Mouse (Mus musculus): ENCODE measurements around the gene Nkain1.

The Nkain1 gene

DNA sequence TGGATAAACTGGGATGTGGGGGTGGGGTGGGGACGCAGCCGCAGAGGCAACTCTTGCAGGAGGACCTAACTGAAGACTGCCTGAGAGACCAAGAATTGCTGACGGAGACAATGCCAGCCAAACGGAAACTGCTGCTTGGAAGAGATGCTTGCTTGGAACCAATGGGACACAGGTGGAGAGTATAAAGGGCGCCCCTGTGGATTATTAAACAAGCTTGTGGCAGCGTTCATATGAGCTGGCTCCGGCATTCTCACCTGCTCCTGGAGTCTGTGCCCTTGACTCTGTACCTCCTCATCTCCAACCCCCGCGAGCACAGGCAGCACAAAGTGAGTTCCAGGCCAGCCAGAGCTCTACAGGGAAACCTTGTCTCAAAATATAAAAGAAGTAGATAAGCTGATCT is 23.5 kb downstream of the Nkain1 start:
- no peak for DNase-seq (ENCODE audit: low spot score)

DNA sequence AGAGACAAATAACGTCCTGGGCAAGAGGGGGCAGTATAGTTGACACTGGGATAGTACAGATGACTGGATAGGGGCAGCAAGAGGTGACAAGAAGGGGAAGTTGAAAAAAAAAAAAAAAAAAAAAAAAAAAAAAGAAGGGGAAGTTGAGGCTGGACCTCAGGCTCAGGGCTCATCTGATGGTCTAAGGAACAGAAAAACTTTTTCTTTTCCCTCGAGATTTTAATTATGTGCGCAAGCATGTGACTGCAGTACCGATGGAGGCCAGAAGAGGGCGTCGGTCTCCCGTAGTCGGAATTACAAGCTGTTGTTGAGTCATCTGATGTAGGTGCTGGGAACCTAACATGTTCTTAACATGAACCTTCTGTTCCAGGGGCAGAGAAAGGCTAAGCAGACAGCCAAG is 24.8 kb downstream of the Nkain1 start:
- no peak for DNase-seq (ENCODE audit: low spot score)

DNA sequence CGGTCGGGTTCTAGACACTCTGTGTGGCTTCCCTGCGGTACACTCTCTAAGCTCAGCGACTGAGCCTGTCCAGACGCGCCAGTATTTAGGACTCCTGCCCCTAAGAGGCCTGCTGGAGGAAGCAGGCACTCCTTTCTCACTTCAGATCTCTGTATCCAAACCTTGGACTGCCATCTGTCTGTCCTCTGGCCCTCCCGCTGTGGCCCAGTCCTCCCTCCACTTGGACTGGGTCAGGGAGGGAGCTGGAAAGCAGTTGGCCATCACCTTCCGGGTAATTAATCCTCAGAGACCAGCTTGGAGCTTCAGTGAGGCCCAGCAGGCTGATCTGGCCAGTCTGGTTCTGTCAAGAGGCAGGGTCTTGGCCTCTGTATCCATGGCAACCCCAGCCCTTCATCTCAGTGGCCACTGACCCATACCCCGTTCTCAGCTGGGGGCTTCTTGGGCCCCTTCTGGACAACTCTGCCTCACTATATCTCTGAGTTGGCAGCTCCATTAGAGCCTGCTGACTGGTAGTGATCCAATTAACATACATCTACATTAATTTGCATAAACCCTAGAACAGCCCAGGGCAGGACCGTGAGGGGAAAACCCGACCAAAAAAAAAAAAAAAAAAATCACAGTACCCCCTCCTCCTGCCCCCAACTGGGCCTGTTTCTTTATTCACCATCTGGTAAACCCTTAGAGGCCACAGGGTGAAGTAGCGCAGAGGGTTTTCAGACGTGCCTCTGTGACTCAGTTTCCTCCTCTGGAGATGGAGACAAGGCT is 27.0 kb downstream of the Nkain1 start:
- DNase-seq (ENCODE audit: low spot score), result no peak

- no peak for DNase-seq (ENCODE audit: low spot score)
These were observed 29.6 kb downstream of the Nkain1 start for GRCm38 (mm10) chr4:130544392-130544791.

DNA sequence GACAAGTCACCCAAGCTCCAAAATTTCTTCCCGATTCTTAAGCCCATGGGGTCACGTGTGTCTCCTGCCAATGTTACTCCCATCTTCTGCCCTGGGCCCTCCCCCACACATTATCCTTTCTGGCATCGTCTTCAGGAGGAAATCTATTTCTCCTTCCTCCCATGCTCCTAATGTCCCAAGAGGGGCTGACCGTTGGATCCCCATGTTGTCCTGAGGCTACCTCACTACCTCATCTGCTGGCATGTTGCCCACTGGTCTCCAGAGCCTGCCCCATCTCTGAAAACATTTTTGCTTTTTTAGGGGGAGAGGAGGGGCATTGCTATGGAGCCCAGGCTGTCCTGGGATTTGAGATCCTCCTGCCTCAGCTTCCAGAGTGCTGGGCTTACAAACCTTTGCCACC is 30.9 kb downstream of the Nkain1 start:
- no peak for DNase-seq (ENCODE audit: low spot score)

- no peak for DNase-seq (ENCODE audit: low spot score)
These were observed 33.1 kb downstream of the Nkain1 start for GRCm38 (mm10) chr4:130540831-130541230.

DNA sequence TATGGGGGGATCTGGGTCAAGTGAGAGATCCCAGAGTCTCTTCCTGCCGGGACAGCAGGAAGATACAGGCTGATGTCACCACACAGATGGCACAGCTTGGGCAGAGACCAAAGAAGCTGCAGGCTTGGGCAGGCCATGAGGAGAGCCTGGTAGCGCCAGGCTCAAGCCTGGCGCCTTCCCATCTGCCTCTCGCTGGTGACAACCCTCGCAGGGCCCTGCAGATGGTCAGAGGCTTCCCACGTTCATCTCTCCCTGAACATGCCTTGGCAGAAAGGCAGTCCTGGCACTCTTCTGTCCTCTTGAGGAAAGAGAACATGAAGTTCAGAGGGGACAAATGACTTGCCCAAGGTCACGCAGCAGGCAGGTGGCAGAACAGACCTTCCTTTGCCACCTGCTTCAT is 34.3 kb downstream of the Nkain1 start:
- no peak for DNase-seq (ENCODE audit: low spot score)

DNA sequence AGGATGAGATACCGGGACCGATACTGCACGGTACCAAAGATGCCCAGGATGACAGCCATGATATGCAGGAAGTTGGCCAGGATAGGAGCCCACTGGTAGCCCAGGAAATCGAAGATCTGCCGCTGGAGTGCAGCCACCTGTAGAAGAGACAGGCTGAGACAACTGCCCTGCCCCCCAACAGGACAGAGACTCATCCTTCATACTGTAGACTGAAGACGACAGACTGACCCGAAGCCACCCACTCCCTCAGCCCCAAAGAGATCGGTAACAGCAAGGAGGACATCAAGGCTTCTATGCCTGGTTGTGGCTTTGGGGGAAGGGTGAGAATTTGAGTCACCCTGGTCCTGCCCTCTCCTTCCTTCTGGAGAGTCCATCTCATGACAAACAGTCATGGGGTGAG is 34.9 kb downstream of the Nkain1 start:
- DNase-seq (ENCODE audit: low spot score), result no peak

- no peak for DNase-seq (ENCODE audit: low spot score)
These were observed 36.6 kb downstream of the Nkain1 start for GRCm38 (mm10) chr4:130537371-130537770.

DNA sequence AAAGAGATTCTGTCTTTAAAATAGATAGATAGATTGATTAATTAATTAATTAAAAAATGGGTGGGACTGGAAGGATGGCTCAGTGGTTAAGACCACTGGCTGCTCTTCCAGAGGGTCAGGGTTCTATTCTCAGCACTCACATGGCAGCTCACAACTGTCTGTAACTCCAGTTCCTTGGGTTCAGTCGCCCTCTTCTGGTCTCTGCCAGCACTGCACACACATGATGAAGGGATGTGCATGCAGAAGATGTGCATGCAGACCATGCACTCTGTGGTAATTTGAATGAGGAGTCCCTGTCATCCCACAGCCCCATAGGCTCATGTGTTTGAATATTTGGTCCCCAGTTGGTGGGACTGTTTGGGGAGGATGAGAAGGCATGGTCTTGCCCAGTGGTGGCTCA is 38.2 kb downstream of the Nkain1 start:
- DNase-seq (ENCODE audit: low spot score), result no peak

DNA sequence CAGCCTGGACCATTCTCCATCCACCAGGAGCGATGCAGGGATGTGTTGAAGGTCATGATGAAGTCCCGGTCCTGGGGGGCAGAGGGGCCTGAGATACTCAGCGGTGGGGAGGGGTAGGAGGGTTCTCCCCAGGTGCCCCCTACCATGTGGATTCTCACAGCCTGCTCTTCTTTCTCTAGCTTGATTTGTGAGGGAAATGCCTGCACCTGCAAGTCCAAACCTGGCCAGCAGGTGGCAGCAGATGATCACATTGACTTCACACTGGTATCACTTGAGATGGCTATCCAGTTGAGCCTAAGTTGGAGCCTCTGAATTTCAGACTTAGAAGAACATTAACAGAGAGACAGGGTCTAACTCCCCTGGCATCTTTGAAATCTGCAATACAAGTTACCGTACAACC is 40.0 kb downstream of the Nkain1 start:
- peak; percentile 78 for DNase-seq (ENCODE audit: low spot score)

- no peak for DNase-seq (ENCODE audit: low spot score)
These were observed 41.6 kb downstream of the Nkain1 start for GRCm38 (mm10) chr4:130532347-130532746.

- peak; percentile 43 for DNase-seq (ENCODE audit: low spot score)
These were observed 42.2 kb downstream of the Nkain1 start for GRCm38 (mm10) chr4:130531645-130532280.

- DNase-seq (ENCODE audit: low spot score), result no peak
These were observed 46.2 kb downstream of the Nkain1 start for GRCm38 (mm10) chr4:130527804-130528203.

DNA sequence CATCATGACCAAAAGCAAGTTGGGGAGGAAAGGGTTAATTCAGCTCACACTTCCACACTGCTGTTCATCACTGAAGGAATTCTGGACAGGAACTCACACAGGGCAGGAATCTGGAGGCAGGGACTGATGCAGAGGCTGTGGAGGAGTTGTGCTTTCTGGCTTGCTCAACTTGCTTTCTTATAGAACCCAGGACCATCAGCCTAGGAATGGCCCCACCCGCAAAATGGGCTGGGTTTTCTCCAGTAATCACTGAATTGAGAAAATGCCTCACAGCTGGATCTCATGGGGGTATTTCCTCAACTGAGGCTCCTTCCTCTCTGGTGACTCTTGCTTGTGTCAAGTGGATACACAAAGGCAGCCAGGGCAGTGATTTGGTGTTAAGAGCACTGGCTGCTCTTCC is 48.9 kb downstream of the Nkain1 start:
- DNase-seq (ENCODE audit: low spot score), result no peak

- DNase-seq (ENCODE audit: low spot score), result no peak
These were observed 52.5 kb downstream of the Nkain1 start for GRCm38 (mm10) chr4:130521466-130521865.

GRCm38 (mm10) chr4:130520482-130520851 is 53.5 kb downstream of the Nkain1 start:
- no peak for DNase-seq (ENCODE audit: low spot score)

DNA sequence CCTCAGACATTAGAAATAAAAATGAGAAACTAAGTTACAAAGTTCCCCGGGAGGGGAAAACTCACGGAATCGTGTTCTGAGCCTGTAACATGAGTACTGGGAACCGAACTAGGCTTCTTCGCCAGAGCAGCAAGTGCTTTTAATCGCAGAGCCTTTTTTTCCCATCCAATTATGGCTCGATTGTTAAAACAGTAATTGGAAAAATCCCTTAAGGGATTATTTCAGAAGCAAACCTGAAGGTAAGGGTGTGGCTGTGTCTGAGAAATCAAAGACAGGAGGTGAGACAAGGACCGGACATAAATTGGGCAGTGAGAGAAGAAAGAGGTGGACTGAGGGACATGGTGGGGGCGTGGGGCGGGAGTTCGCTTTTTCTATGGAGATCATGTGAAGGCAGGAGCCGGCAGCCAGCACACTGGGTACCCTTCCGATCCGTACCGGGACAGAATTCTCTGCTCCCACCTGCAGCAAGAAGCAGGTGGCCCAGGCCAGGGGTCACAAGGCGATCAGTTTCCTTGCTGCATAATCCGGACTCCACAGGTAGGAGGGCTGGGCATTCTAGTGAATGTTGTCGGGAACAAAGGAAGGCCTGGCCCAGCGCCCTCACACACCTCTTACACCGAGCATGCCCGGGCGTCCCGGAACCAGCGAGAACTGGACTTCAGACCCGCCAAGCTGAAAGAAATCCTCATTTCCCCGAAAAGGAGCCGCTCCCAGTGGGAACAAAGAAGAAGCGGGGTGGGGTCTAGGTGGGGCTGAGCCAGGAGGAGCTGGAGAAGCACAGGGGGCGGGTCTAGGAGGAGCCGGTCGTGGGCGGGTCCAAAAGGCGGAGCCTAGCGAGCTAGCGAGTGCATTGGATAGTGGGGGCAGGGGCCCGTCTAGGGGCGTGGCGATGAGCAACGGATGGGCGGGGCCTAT is 54.1 kb downstream of the Nkain1 start:
- peak; percentile 93 for DNase-seq (ENCODE audit: low spot score)

DNA sequence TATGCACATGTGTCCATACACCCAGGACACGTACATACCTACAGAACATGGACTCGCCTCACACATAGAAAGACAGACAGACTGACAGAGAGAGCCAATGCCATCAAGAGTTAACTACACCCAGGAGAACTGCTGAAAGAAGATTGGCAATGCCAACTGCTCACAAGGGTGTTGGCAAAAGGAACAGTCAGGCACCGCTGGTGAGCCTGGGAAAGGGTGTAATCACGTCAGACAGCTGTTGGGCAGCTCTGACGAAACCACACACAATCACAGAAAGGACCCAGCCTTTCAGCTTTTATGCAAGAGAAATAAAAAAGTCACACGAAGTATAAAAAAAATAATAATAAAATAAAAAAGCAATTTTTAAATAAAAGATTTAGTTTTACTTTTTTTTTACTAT is 57.5 kb downstream of the Nkain1 start:
- no peak for DNase-seq (ENCODE audit: low spot score)
